Mouse (Mus musculus): ENCODE measurements at regions not wholly inside any gene's neighbourhood (a gene's known extent, or its start where the extent isn't known, plus 50 kb on each side); places are given as distances from the start of the nearest gene placed in this dataset.

- peaks cover 11% of the 10 kb centered on the region for H3K4me1 ChIP-seq
- no peaks in the 10 kb centered on the region for H3K36me3 ChIP-seq
- WGBS, result 19% methylated on average over 10 of the region's 10 CpGs
- no peaks in the 10 kb centered on the region for H3K9me3 ChIP-seq (replicated peaks)
- H3K4me3 ChIP-seq (replicated peaks), result no peak overlapping the region
- H3K27ac ChIP-seq (replicated peaks), result no peak overlapping the region
- no peak; the same call in 1 of the 2 replicates for ATAC-seq (ENCODE audit: low FRiP score)
- H3K4me2 ChIP-seq, result peak overlapping the region; percentile 20
- H3K9ac ChIP-seq (replicated peaks), result no peak overlapping the region
- no peaks in the 10 kb centered on the region for H3K27me3 ChIP-seq (replicated peaks)
Observed at GRCm38 (mm10) chr2:75484951-75485350, 174.1 kb upstream of the Hnrnpa3 start.

GRCm38 (mm10) chr2:75491150-75491549 is 167.9 kb upstream of the Hnrnpa3 start:
- Histone ChIP-seq H3K9me3 (replicated peaks) (no peaks in the 10 kb centered on the region), H3K4me3 (replicated peaks) (no peak overlapping the region), H3K36me3 (no peaks in the 10 kb centered on the region), H3K27me3 (replicated peaks) (no peaks in the 10 kb centered on the region), H3K4me1 (peaks cover 16% of the 10 kb centered on the region; the same call in 1 of the 2 replicates), H3K4me2 (no peak overlapping the region), H3K27ac (replicated peaks) (no peak overlapping the region), H3K9ac (replicated peaks) (no peak overlapping the region)
- no peak for ATAC-seq (ENCODE audit: low FRiP score)
- WGBS, result 84% methylated on average over 1 of the region's 1 CpGs

GRCm38 (mm10) chr2:75491789-75492500 is 167.1 kb upstream of the Hnrnpa3 start:
- no peak overlapping the region for H3K4me2 ChIP-seq
- WGBS, result 30% methylated on average over 3 of the region's 3 CpGs
- no peaks in the 10 kb centered on the region for H3K36me3 ChIP-seq
- H3K9ac ChIP-seq (replicated peaks), result no peak overlapping the region
- H3K9me3 ChIP-seq (replicated peaks), result no peaks in the 10 kb centered on the region
- H3K27me3 ChIP-seq (replicated peaks), result no peaks in the 10 kb centered on the region
- no peak overlapping the region for H3K27ac ChIP-seq (replicated peaks)
- no peak; the same call in 1 of the 2 replicates for ATAC-seq (ENCODE audit: low FRiP score)
- peaks cover 16% of the 10 kb centered on the region; the same call in 1 of the 2 replicates for H3K4me1 ChIP-seq
- no peak overlapping the region for H3K4me3 ChIP-seq (replicated peaks)

GRCm38 (mm10) chr2:75492501-75492898 is 166.6 kb upstream of the Hnrnpa3 start:
- Histone ChIP-seq H3K27me3 (replicated peaks) (no peaks in the 10 kb centered on the region), H3K9ac (replicated peaks) (no peak overlapping the region), H3K4me1 (peaks cover 16% of the 10 kb centered on the region; the same call in 1 of the 2 replicates), H3K27ac (replicated peaks) (no peak overlapping the region), H3K4me2 (no peak overlapping the region), H3K9me3 (replicated peaks) (no peaks in the 10 kb centered on the region), H3K4me3 (replicated peaks) (no peak overlapping the region), H3K36me3 (no peaks in the 10 kb centered on the region)
- no peak for ATAC-seq (ENCODE audit: low FRiP score)
- WGBS, result 82% methylated on average over 4 of the region's 4 CpGs

GRCm38 (mm10) chr2:75496606-75497240 is 162.3 kb upstream of the Hnrnpa3 start:
- ATAC-seq (ENCODE audit: low FRiP score), result no peak
- no peak overlapping the region for H3K9ac ChIP-seq (replicated peaks)
- no peaks in the 10 kb centered on the region for H3K27me3 ChIP-seq (replicated peaks)
- no peak overlapping the region for H3K4me3 ChIP-seq (replicated peaks)
- H3K9me3 ChIP-seq (replicated peaks), result no peaks in the 10 kb centered on the region
- H3K36me3 ChIP-seq, result no peaks in the 10 kb centered on the region
- peaks cover 13% of the 10 kb centered on the region; the same call in 1 of the 2 replicates for H3K4me1 ChIP-seq
- H3K27ac ChIP-seq (replicated peaks), result no peak overlapping the region
- WGBS, result 77% methylated on average over 5 of the region's 5 CpGs
- no peak overlapping the region for H3K4me2 ChIP-seq

GRCm38 (mm10) chr2:75510223-75510622 is 148.8 kb upstream of the Hnrnpa3 start:
- no peak for ATAC-seq (ENCODE audit: low FRiP score)
- no peaks in the 10 kb centered on the region for H3K9me3 ChIP-seq (replicated peaks)
- no peaks in the 10 kb centered on the region for H3K36me3 ChIP-seq
- no peak overlapping the region for H3K9ac ChIP-seq (replicated peaks)
- no peak overlapping the region for H3K4me3 ChIP-seq (replicated peaks)
- H3K4me2 ChIP-seq, result no peak overlapping the region
- H3K27ac ChIP-seq (replicated peaks), result no peak overlapping the region
- WGBS, result 43% methylated on average over 4 of the region's 4 CpGs
- H3K4me1 ChIP-seq, result peaks cover 20% of the 10 kb centered on the region
- no peaks in the 10 kb centered on the region for H3K27me3 ChIP-seq (replicated peaks)

GRCm38 (mm10) chr2:75512422-75513170 is 146.5 kb upstream of the Hnrnpa3 start:
- ATAC-seq (ENCODE audit: low FRiP score), result 0 out of 2 replicates have a peak, but pooled peaks have one; percentile 47
- H3K27me3 ChIP-seq (replicated peaks), result no peaks in the 10 kb centered on the region
- H3K36me3 ChIP-seq, result no peaks in the 10 kb centered on the region
- peaks cover 20% of the 10 kb centered on the region for H3K4me1 ChIP-seq
- no peak overlapping the region for H3K4me3 ChIP-seq (replicated peaks)
- no peak overlapping the region for H3K9ac ChIP-seq (replicated peaks)
- WGBS, result 40% methylated on average over 8 of the region's 8 CpGs
- no peak overlapping the region for H3K4me2 ChIP-seq
- H3K9me3 ChIP-seq (replicated peaks), result no peaks in the 10 kb centered on the region
- H3K27ac ChIP-seq (replicated peaks), result no peak overlapping the region

- 49% methylated on average over 6 of the region's 6 CpGs for WGBS
- peaks cover 20% of the 10 kb centered on the region for H3K4me1 ChIP-seq
- no peaks in the 10 kb centered on the region for H3K9me3 ChIP-seq (replicated peaks)
- H3K27me3 ChIP-seq (replicated peaks), result no peaks in the 10 kb centered on the region
- no peak overlapping the region for H3K27ac ChIP-seq (replicated peaks)
- no peaks in the 10 kb centered on the region for H3K36me3 ChIP-seq
- H3K4me2 ChIP-seq, result no peak overlapping the region
- H3K9ac ChIP-seq (replicated peaks), result no peak overlapping the region
- no peak for ATAC-seq (ENCODE audit: low FRiP score)
- no peak overlapping the region for H3K4me3 ChIP-seq (replicated peaks)
Observed at GRCm38 (mm10) chr2:75514171-75514570, 144.9 kb upstream of the Hnrnpa3 start.

- Histone ChIP-seq H3K36me3 (no peaks in the 10 kb centered on the region), H3K4me1 (peaks cover 11% of the 10 kb centered on the region), H3K9ac (replicated peaks) (no peak overlapping the region), H3K4me3 (replicated peaks) (no peak overlapping the region), H3K27me3 (replicated peaks) (no peaks in the 10 kb centered on the region), H3K27ac (replicated peaks) (no peak overlapping the region), H3K4me2 (no peak overlapping the region), H3K9me3 (replicated peaks) (no peaks in the 10 kb centered on the region)
- 67% methylated on average over 11 of the region's 11 CpGs for WGBS
- no peak for ATAC-seq (ENCODE audit: low FRiP score)
Observed at GRCm38 (mm10) chr2:75516223-75516622, 142.8 kb upstream of the Hnrnpa3 start.

GRCm38 (mm10) chr2:75517096-75517495 is 142.0 kb upstream of the Hnrnpa3 start:
- H3K9me3 ChIP-seq (replicated peaks), result no peaks in the 10 kb centered on the region
- 86% methylated on average over 3 of the region's 3 CpGs for WGBS
- no peak for ATAC-seq (ENCODE audit: low FRiP score)
- H3K36me3 ChIP-seq, result no peaks in the 10 kb centered on the region
- no peak overlapping the region for H3K9ac ChIP-seq (replicated peaks)
- H3K27ac ChIP-seq (replicated peaks), result no peak overlapping the region
- no peak overlapping the region for H3K4me2 ChIP-seq
- no peak overlapping the region for H3K4me3 ChIP-seq (replicated peaks)
- peaks cover 9% of the 10 kb centered on the region for H3K4me1 ChIP-seq
- no peaks in the 10 kb centered on the region for H3K27me3 ChIP-seq (replicated peaks)

- 56% methylated on average over 1 of the region's 1 CpGs for WGBS
- H3K9me3 ChIP-seq (replicated peaks), result no peaks in the 10 kb centered on the region
- H3K4me1 ChIP-seq, result no peaks in the 10 kb centered on the region
- no peak overlapping the region for H3K27ac ChIP-seq (replicated peaks)
- no peak overlapping the region for H3K4me3 ChIP-seq (replicated peaks)
- ATAC-seq (ENCODE audit: low FRiP score), result no peak
- H3K36me3 ChIP-seq, result no peaks in the 10 kb centered on the region
- no peak overlapping the region for H3K9ac ChIP-seq (replicated peaks)
- H3K4me2 ChIP-seq, result no peak overlapping the region
- no peaks in the 10 kb centered on the region for H3K27me3 ChIP-seq (replicated peaks)
Observed at GRCm38 (mm10) chr2:75518607-75519006, 140.5 kb upstream of the Hnrnpa3 start.

- Histone ChIP-seq H3K27ac (replicated peaks) (no peak overlapping the region), H3K9me3 (replicated peaks) (no peaks in the 10 kb centered on the region), H3K4me3 (replicated peaks) (no peak overlapping the region), H3K9ac (replicated peaks) (no peak overlapping the region), H3K27me3 (replicated peaks) (no peaks in the 10 kb centered on the region), H3K36me3 (no peaks in the 10 kb centered on the region), H3K4me1 (no peaks in the 10 kb centered on the region), H3K4me2 (no peak overlapping the region)
- ATAC-seq (ENCODE audit: low FRiP score), result no peak
- WGBS, result 22% methylated on average over 3 of the region's 3 CpGs
Observed at GRCm38 (mm10) chr2:75525562-75525961, 133.5 kb upstream of the Hnrnpa3 start.

All from neural tube, embryonic 15.5 days (tissue).